Mouse (Mus musculus) thymus, adult 2 months (tissue): ENCODE data around the gene Zfp947. TPM values are rescaled to one million over a fixed set of nuclear protein-coding genes. Genes with fewer than 3 reads are reported as not detected.
A peak's percentile ranks its signal among the peaks of the same experiment; 100 is the strongest.
"Not testable (repeated sequence)": the region's sequence is repeated elsewhere in the genome, so short reads cannot be mapped to it uniquely, and the experiment has no call there.

ENCODE experiments used
- DNase-seq: peaks from one replicate; pipeline ENCODE4 v3.0.0; 2021
- H3K27ac ChIP-seq: fragments of 200-500 bp; 2 replicates; pipeline ENCODE4 v1.5.1; 2012; ENCODE audit warnings: low read length, control low read depth; ENCODE audit not compliant: control insufficient read depth, insufficient read depth
- H3K27me3 ChIP-seq: fragments of 200-500 bp; 2 replicates; pipeline ENCODE4 v1.6.1; 2012; ENCODE audit warnings: mild to moderate bottlenecking, low read length, moderate library complexity, mixed read lengths; ENCODE audit not compliant: control insufficient read depth, insufficient read depth
- H3K36me3 ChIP-seq: fragments of 200-500 bp; 2 replicates; pipeline ENCODE4 v1.6.1; 2012; ENCODE audit warnings: mild to moderate bottlenecking, low read length, moderate library complexity; ENCODE audit not compliant: control insufficient read depth, insufficient read depth
- H3K4me1 ChIP-seq: fragments of 200-500 bp; replicated peaks from 2 replicates; pipeline ENCODE4 v1.6.1; 2012; ENCODE audit warnings: low read length; ENCODE audit not compliant: control insufficient read depth, insufficient read depth
- H3K4me3 ChIP-seq: fragments of 200-500 bp; 2 replicates; pipeline ENCODE4 v1.5.1; 2012; ENCODE audit warnings: mild to moderate bottlenecking, low read length, control low read depth, moderate library complexity; ENCODE audit not compliant: control insufficient read depth, insufficient read depth
- CTCF ChIP-seq: fragments of 200-500 bp; IDR thresholded peaks from 2 replicates; pipeline ENCODE4 v1.5.1; 2012; ENCODE audit warnings: mild to moderate bottlenecking, control low read depth, low read length, moderate library complexity, borderline replicate concordance; ENCODE audit not compliant: control insufficient read depth, poor library complexity, insufficient read depth; ENCODE audit errors: extremely low read depth
- POLR2A ChIP-seq: fragments of 200-500 bp; IDR thresholded peaks from 2 replicates; pipeline ENCODE4 v1.6.1; 2012; ENCODE audit warnings: mild to moderate bottlenecking, low read length, control low read depth, moderate library complexity; ENCODE audit not compliant: control insufficient read depth, poor library complexity, insufficient read depth; ENCODE audit errors: extremely low read depth
- WGBS: fragments of 180-500 bp; shearing (Covaris S2); methylation state at CpG from one replicate; pipeline ENCODE4 v1.1.7; 2018; 5-methylcytosine and 5-hydroxymethylcytosine counted together
- polyA plus RNA-seq: library from polyadenylated mRNA; depleted of rRNA; stranded (reverse); fragments of >200 nt; gene quantifications from 2 replicates; pipeline ENCODE4 v1.2.3, GENCODE M21; 2012; rRNA removed

Zfp947 gene
- polyA plus RNA-seq: 0.06 and 0.18 TPM in 2 replicates

GRCm38 (mm10) chr17:22165722-22166294 is at the start of gene Zfp947:
Zfp947 (minus strand) TSS chr17:22166190.
- H3K27ac ChIP-seq, H3K27me3 ChIP-seq, H3K36me3 ChIP-seq, H3K4me1 ChIP-seq: not testable (repeated sequence)
- under 1% methylated on average over 16 of the region's 16 CpGs for WGBS
- peak; percentile 16 for DNase-seq
- H3K4me3 ChIP-seq: peak within 1 kb of the TSS; percentile 67

- not testable (repeated sequence) for H3K36me3 ChIP-seq, H3K27ac ChIP-seq, H3K4me1 ChIP-seq, H3K27me3 ChIP-seq, DNase-seq
- WGBS: 27% methylated on average over 3 of the region's 3 CpGs
- H3K4me3 ChIP-seq: peak overlapping the region; percentile 67
Observed at GRCm38 (mm10) chr17:22165304-22165703, 686 bp downstream of the Zfp947 start.

GRCm38 (mm10) chr17:22153951-22154350 is 12.0 kb downstream of the Zfp947 start:
- not testable (repeated sequence) for H3K36me3 ChIP-seq, H3K27me3 ChIP-seq, DNase-seq, H3K4me3 ChIP-seq, H3K27ac ChIP-seq, H3K4me1 ChIP-seq
- 90% methylated on average over 4 of the region's 4 CpGs for WGBS

- DNase-seq: no peak
- Histone ChIP-seq H3K27ac (no peak overlapping the region), H3K27me3 (no peaks in the 10 kb centered on the region), H3K4me3 (no peak overlapping the region), H3K4me1 (no peaks in the 10 kb centered on the region), H3K36me3 (no peaks in the 10 kb centered on the region)
- no peak for TF ChIP-seq POLR2A
- no peak for TF ChIP-seq CTCF
Observed at GRCm38 (mm10) chr17:22118770-22119169, 47.2 kb downstream of the Zfp947 start.

Other genes starting within 250 kb of the Zfp947 start
- gene Zfp942, start 203.7 kb downstream of the Zfp947 start, polyA plus RNA-seq: 5.2 and 5.7 TPM in 2 replicates
- gene Zfp943, start 203.6 kb downstream of the Zfp947 start, polyA plus RNA-seq: 9.3 and 10.3 TPM in 2 replicates
- gene Zfp994, start 59.4 kb upstream of the Zfp947 start, polyA plus RNA-seq: 0.36 and 0.45 TPM in 2 replicates
- gene CT030661.1, start 148.6 kb upstream of the Zfp947 start, polyA plus RNA-seq: 1.1 and 1.3 TPM in 2 replicates
- gene Zfp944, start 195.2 kb upstream of the Zfp947 start, polyA plus RNA-seq: 6.3 and 6.6 TPM in 2 replicates
- 1.8 TPM in 2 replicates for gene Zfp758, start 195.3 kb upstream of the Zfp947 start, polyA plus RNA-seq